Mouse (Mus musculus) retina, postnatal 7 days (tissue): ENCODE measurements around the gene Gm3373.
"Not testable (repeated sequence)": the region's sequence is repeated elsewhere in the genome, so short reads cannot be mapped to it uniquely, and the experiment has no call there.

Experiments used
- DNase-seq: peaks from one replicate; pipeline ENCODE4 v3.0.0-alpha.2; 2012; ENCODE audit warnings: low read depth, low spot score

Gm3373 gene

DNA sequence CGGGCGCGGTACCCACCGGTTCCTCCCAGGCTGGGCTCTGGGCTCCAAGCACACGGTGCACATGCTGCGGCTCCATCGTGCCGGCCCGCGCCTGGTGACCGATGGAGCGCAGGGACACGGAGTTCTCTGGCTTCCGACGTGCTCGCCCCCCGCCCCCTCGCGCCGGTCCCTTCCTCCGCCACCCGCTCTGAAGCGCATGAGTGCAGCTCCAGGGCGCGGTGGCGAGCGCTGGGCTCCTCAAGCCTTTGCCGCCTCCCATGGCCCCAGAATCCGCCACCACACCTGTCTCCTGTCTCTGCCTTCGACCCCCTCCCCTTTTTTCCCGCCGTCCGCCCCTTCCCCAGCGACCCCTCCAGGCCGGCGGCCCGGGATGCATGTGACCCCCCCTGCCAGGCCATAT lies at the start of gene Gm3373:
Gene Gm3373 (minus strand): TSS at position 101 of the 400 bp plus-strand sequence.
- DNase-seq = not testable (repeated sequence)

DNA sequence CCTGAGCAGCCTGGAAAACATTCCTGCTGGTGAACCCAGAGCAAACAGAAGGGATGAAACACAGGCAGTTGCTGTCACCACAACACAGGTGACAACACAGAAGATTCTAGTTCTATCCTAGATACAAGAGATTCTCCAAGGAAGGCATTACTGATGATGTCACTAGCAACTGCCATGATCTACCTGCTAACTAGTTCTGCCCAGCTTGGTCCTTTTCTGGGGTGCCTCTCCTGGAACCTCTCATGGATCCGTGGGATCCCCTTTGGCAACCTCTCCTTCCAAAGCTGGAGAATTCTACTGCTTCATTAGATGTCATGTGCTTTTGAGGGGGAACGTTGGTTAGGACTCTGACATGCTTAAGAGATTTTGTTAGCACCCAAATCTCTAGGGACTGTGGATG lies 54.0 kb downstream of the Gm3373 start, which contains the start of gene Gm9603:
Gene Gm9603 (minus strand): TSS at position 101 of the 400 bp plus-strand sequence.
- DNase-seq = not testable (repeated sequence)
